Mouse (Mus musculus) fat pad, adult 2 months (tissue): Measurements from ENCODE around the gene Dclk2.

Experiments used
- DNase-seq: peaks from one replicate; pipeline ENCODE4 v3.0.0-alpha.2; 2011; ENCODE audit warnings: low read depth, low spot score; ENCODE audit errors: extremely low read depth

Gene Dclk2

GRCm38 (mm10) chr3:86897066-86897465 lies 23.6 kb downstream of the Dclk2 start:
- DNase-seq, result no peak

- DNase-seq, result no peak
Observed at GRCm38 (mm10) chr3:86894491-86894890, 26.2 kb downstream of the Dclk2 start.

- DNase-seq, result no peak
Observed at GRCm38 (mm10) chr3:86887512-86887911, 33.1 kb downstream of the Dclk2 start.

- DNase-seq, result no peak
Observed at GRCm38 (mm10) chr3:86885180-86885579, 35.5 kb downstream of the Dclk2 start.

GRCm38 (mm10) chr3:86884481-86884880 lies 36.2 kb downstream of the Dclk2 start:
- no peak for DNase-seq

GRCm38 (mm10) chr3:86883985-86884384 lies 36.7 kb downstream of the Dclk2 start:
- no peak for DNase-seq

GRCm38 (mm10) chr3:86875912-86876311 lies 44.7 kb downstream of the Dclk2 start:
- no peak for DNase-seq

GRCm38 (mm10) chr3:86873092-86873600 lies 47.5 kb downstream of the Dclk2 start:
- no peak for DNase-seq

GRCm38 (mm10) chr3:86870952-86871351 lies 49.7 kb downstream of the Dclk2 start:
- no peak for DNase-seq

- no peak for DNase-seq
Observed at GRCm38 (mm10) chr3:86870411-86870810, 50.2 kb downstream of the Dclk2 start.

GRCm38 (mm10) chr3:86868721-86869120 lies 51.9 kb downstream of the Dclk2 start:
- no peak for DNase-seq

GRCm38 (mm10) chr3:86863327-86864008 lies 57.2 kb downstream of the Dclk2 start:
- no peak for DNase-seq

- DNase-seq, result no peak
Observed at GRCm38 (mm10) chr3:86862939-86863311, 57.7 kb downstream of the Dclk2 start.

GRCm38 (mm10) chr3:86862245-86862938 lies 58.3 kb downstream of the Dclk2 start:
- no peak for DNase-seq

- no peak for DNase-seq
Observed at GRCm38 (mm10) chr3:86859791-86860190, 60.9 kb downstream of the Dclk2 start.

GRCm38 (mm10) chr3:86858699-86859098 lies 62.0 kb downstream of the Dclk2 start:
- no peak for DNase-seq

GRCm38 (mm10) chr3:86857833-86858398 lies 62.7 kb downstream of the Dclk2 start:
- DNase-seq, result no peak

GRCm38 (mm10) chr3:86852867-86853266 lies 67.8 kb downstream of the Dclk2 start:
- DNase-seq, result no peak

GRCm38 (mm10) chr3:86851131-86851530 lies 69.5 kb downstream of the Dclk2 start:
- DNase-seq, result no peak

- DNase-seq, result no peak
Observed at GRCm38 (mm10) chr3:86850394-86851030, 70.1 kb downstream of the Dclk2 start.

- DNase-seq, result no peak
Observed at GRCm38 (mm10) chr3:86849337-86849736, 71.3 kb downstream of the Dclk2 start.

GRCm38 (mm10) chr3:86847536-86847935 lies 73.1 kb downstream of the Dclk2 start:
- DNase-seq, result no peak
